Mouse (Mus musculus): ENCODE data around the gene Tcl1b3.

Gene Tcl1b3

GRCm38 (mm10) chr12:105234362-105234761, 43.5 kb downstream of the Tcl1b3 start:
- no peak for DNase-seq (ENCODE audit: low read depth, low spot score)

- no peak for DNase-seq (ENCODE audit: low read depth, low spot score)
Observed at GRCm38 (mm10) chr12:105235091-105235490, 44.2 kb downstream of the Tcl1b3 start.

GRCm38 (mm10) chr12:105239060-105239459, 48.2 kb downstream of the Tcl1b3 start:
- no peak for DNase-seq (ENCODE audit: low read depth, low spot score)
